Mouse (Mus musculus) naive thymus-derived CD4-positive, alpha-beta T cell, adult 2 months (primary cell): Measurements from ENCODE around the gene Ncbp3.

Source experiments
- DNase-seq: peaks from one replicate; pipeline ENCODE4 v3.0.0-alpha.2; 2011; ENCODE audit warnings: low read depth

The Ncbp3 gene

DNA sequence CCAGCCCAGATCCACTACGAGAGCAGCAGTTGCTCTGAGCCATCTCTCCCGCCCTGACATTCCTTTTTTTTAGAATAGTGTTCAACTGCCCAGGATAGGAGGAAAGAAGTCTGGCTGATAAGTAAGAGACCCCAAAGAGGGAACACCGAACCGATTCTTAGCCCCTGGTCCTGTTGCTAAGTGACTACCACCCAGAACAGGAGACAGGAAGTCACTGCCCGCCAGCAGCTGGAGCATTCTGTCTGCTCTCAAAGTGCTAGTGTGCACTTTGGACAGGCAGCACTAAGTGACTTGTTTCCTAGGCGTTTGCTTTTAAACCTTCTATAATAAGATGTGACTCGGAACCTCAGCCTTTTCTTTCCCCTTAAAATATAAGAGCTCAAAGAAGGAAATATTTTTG, 37.8 kb downstream of the Ncbp3 start:
- DNase-seq, result peak; percentile 43

DNA sequence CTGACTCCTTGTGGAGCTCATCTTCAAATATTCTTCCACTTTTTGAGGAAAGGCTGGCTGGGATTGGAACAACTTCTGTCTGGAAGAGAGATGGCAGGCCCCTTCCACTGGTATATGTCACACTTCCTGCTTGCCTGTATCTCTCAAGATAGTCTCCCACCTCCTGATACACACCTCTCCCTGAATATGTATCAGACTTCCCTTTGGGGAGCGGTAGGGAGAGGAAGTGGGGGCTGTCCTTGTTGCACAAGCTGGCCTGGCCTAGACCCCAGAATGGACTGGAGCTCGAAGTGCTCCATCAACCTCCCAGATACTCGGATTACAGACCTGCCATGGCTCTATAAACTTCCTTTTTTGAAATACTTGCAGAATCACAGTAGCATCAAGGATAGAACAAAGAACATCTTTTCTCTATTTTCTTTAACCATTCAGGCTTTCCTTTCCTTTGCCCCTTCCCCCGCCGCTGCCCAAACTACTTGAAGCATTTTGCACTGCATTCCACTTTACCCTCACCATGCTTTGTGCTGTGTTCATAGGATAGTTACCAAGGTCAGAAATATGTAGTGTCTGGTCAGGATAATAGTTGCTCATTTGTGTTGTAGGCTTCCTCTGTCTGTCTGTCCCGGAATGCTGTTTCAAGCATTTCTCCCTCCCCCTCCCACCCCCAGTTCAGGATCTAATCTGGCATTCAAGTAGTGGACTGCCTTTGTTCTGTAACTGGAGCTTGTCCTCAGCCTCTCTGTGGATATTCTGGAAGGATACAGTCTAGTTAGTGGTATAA, 40.3 kb downstream of the Ncbp3 start:
- no peak for DNase-seq

DNA sequence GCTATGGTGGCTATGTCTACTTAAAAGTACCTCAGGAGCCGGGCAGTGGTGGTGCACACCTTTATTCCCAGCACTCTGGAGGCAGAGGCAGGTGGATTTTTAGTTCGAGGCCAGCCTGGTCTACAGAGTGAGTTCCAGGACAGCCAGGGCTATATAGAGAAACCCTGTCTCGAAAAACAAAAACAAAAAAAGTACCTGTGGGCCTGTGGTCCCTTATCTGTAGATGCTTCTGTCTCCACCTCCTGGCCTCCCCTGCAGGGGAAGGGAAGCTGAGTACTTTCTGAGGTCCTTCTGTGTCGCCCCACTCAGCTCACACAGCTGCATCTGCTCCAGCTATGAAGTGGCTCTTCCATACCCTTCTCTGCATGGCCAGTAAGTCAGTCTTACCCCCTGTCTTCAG, 42.7 kb downstream of the Ncbp3 start, which contains the start of gene Itgae:
Itgae (plus strand) TSS at position 301 of the 400 bp plus-strand sequence.
- DNase-seq, result no peak

DNA sequence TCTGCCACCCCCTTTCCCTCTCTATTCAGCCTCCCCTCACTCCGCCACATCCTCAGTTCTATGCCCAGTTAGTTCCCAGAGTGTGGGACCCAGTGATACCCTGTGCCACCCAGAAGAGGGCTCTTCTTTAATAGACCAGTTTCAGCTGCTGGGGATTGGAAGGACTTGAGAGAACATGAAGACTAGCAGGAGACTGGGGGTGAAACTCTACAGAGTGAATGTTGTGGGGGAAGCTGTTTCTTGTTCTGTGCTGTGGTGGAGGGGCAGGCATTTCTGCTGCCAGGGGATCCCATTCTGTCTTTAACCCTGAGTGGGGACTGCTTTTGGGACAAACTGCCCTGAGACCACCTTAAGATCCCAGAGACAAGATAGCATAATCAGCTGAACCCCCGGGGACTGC, 43.2 kb downstream of the Ncbp3 start:
- no peak for DNase-seq

DNA sequence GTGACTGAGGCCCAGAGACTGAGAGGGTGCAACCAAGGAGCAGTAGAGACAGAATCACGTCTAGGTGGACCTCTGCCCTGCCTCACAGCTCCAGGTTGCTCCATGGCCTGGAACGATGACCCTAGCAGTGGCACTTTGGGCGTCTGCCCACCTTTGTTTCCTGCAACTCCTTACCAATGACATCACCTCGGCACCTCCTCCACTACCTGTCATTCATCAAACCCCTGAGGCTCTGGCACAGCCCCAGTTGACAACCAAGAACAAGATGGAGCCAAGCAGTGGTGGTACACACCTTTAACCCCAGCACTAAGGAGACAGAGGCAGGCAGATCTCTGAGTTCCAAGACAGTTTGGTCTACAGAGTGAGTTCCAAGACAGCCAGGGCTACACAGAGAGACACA, 44.5 kb downstream of the Ncbp3 start:
- no peak for DNase-seq

DNA sequence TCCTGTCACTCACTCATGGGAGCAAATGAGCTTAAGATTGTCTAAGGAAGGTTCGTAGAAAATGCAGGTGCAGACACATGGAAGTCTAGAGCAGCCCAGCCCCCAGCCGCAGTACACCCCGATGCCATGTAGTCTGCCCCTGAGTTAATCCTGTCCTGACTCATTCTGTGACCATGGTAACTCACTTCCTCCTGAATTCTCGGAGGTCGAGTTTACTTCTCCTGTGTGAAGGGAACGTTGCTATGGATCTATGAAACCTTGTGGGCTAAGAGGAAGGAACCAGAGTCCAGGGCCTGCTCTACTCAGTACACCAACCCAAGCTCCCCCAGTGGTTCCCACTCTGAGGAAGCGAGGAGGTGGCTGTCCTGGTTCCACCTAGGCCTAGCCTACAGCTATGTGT, 45.3 kb downstream of the Ncbp3 start:
- no peak for DNase-seq

DNA sequence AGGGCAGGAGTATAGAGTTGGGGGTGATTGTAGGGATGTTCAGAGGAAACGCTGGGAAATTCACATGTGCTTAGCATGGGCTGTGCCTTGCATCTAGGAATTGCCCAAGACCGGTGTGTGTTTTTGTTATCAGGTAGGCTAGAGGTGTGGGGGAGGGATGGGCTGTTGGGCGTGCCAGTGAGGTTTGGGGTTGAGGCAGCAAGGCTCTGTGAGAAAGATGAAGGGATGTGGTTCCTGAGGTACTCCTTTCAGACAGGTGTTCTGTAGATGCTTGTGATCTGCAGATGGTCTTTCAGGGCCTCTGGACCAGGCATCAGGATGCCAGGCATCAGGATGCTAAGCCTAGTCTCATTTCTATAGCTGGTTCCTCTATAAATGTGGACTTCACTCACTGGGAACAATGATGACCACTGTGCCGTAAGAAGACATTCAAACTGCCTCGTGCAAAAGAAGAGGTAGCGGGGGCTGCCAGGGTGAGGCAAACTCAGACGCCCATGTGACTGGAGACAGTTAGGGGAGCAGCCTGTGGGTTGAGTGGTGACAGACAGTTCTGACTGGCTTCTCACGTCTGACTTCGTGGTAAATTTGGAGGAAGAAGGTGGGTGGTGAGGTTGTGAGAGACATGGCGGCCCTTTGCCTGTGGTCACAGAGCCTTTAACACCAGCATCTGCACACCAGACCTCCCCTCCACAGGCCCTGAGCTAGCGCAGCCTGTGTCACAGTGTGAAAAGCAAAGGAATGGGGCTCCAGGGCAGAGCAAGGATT, 46.8 kb downstream of the Ncbp3 start:
- peak; percentile 38 for DNase-seq

DNA sequence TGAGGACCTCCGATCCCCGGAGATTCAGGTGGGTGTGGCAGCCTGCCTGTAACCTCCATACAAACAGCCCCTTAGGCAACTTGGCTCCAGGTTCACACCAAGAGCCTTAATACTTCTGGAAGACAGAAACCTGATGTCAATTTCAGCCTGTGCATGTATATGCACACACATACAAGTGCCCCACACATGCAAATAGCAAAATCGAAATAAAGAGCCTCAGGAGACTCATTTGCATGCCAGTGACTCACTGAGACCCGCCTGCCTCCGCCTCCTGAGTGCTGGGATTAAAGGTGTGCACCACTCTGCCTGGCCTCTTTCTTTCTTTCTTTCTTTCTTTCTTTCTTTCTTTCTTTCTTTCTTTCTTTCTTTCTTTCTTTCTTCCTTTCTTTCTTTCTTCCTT, 51.3 kb downstream of the Ncbp3 start:
- DNase-seq, result no peak

DNA sequence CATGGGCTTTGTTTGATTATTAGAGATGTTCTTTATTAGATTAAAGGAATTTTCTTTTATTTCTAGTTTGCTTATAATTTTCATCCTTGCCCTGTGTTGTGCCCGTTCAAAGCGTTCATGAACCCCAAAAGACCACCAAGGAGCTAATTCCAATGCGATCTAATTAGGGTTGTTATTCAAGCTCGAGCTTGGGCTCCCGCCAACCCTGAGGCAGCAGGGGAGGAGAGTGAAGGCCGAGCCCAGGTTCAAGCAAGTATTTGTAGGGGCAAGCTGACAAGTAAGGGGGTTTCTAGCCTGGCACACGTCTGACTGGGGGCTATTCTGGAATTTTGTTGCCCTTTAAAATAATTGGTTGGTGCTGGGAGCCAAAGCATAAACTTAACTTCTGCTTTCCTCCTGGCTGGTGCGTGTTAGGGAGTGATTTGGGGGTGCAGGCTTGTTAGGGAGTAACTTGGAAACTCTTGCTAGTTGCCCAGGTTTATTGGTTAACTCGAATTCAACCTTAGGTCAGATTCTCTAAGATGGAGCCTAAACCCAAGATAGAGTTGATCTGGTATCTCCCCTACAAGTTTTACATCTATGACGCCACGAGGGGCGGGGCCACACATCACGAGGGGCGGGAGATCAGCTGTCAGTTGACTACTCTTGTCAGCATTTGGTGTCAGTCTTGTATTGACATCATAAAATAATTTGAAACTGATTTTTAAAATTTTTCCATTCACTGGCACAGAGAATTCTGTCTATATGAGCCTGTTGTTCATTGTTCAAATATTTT, 52.6 kb downstream of the Ncbp3 start:
- DNase-seq, result no peak

DNA sequence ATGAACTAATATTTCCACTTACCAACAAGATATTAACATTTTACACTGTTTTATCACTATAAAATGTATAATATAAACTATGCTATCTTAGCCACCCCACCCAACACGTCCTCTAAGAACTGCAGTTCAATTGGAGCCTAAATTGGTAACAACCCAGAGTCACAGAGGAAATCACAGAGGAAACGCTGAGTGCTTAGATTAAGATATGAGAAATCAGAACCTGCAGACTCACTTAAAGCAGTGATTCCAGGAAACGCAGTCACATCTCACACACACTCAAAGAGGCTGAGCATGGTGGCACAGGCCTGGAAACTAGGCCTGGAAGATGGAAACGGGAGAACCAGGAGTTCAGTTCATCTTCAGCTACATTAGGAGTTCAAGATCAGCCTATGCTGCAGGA, 53.7 kb downstream of the Ncbp3 start:
- DNase-seq, result peak; percentile 30

DNA sequence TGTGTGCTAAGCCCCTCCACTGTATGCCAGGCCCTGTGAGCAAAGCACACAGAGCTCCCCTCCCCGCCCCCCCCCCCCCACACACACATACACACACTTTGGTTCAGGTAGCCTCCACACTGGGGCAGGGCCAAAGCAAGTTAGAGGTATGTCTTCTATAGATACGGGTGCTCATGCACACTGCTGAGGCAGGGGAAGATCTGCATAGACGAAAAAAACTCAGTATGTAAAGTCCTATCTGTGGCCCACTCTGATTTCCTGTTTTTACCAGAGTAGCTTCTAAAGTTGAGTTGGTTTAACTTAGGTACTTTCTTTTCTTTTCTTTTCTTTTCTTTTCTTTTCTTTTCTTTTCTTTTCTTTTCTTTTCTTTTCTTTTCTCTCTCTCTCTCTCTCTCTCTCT, 57.7 kb downstream of the Ncbp3 start:
- DNase-seq, result no peak

DNA sequence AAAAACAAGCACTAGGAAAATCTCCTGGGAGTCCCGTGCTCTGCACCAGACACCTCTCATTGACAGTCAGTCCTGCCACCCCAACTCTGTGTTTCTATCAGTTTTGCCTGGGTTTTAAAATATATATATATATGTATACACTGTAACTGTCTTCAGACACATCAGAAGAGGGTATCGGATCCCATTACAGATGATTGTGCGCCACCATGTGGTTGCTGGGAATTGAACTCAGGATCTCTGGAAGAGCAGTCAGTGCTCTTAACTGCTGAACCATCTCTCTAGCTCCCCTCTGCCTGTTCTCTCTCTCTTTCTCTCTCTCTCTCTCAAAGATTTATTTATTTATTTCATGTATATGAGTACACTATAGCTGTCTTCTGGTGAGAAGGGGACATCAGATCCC, 59.8 kb downstream of the Ncbp3 start:
- peak; percentile 25 for DNase-seq

DNA sequence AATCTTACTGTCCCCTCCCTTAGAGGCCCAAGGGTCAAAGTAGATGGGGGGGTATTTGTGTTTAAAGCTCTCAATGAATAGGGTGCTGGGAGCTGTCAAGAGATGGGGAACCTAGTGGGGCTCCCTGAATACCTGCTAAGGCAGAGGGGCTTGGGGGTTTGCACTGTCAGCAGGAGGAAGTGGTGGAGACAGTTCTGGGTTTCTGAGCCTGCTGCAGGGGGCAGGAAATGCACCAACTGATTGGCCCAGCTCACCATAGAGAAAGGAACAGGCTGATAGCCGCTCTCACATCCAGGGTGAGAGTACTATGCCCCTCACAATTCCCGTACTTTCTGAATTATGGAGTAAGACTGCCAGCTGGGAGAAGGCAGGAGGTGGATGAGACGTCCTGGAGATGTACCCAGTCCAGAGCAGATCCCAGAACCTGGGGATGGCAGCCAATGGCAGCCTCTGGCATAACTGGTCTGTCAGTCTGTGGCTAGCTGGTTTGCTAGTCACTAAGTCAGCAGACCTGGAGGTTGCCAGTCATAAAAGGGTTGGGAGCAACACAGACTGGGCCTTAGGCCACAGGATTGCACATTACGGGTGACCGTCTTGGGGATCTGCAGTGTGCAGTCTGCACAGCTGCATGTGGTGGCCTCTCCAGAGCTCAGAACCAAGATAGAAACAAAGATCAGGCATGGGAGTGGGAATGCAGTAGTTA, 60.8 kb downstream of the Ncbp3 start:
- peak; percentile 55 for DNase-seq

DNA sequence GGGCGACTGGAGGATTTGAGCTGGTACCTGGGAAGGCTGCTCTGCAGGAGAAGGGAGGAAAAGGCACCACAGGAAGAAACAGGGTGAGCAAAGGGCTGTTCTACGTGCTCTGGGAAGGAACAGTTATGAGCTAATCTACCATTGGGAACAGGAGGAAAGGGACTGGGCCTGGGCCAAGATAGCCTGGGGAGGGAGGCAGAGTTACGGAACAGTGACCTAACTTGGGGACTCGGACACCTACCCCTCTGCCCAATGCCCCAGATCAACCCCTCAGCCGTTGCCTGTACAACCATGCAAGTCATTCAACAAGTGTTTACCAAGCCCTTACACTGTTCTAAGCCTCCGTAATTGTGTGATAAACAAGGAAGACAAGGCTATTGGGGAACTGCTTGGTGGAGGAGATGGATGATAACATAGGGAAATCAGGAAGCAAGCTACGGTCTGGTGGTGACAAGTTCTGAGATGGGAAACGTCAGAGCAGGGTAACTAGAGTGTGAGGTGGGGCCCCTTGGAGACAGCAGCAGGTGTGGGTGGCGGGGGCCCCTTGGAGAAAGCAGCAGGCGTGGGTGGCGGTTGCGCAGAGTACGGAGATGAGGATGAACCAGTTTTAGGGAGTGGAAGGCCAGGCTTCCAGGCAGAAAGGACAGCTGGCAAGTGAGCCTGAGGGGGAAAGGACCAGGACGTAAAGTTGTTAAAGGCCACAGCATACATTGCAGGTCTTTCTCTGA, 61.5 kb downstream of the Ncbp3 start:
- no peak for DNase-seq

DNA sequence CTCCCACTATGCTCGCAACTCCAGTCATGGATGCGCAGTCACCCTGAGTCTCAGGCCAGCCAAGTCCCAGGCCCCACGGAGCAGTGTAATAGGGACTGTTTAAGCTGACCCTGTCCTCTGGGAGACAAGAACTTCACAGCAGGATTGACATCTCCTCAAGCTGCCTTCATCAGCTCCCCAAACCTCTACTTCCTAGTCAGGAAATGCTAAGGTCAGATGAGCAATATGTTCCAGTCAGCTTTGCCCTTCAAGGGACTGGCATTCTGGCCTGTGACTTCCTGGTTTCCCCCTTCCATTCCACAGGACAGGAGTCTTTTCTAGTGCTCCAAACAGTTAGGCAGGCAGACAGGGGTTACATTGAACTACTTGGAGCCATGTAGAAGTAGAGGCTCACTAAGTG, 62.4 kb downstream of the Ncbp3 start:
- DNase-seq, result no peak

DNA sequence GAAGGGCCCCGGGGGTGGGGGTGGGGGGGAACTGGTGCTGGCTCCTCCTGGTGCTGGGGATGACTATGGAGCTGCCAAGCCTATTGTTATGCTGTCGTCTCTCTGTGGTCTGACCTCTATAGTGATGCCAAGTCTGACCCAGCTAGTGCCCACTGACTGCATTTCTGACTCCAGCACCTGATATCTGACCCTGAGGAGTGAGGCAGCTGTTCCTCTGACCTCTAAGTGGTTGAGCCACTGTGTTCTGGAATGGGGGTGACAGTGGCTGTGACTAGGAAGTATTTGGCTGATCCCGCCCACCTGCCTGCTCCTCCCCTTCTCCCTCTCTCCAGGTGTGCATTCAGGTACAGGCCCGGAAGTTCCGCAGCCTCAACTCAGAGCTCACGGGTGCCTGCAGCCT, 63.8 kb downstream of the Ncbp3 start:
- DNase-seq, result no peak

DNA sequence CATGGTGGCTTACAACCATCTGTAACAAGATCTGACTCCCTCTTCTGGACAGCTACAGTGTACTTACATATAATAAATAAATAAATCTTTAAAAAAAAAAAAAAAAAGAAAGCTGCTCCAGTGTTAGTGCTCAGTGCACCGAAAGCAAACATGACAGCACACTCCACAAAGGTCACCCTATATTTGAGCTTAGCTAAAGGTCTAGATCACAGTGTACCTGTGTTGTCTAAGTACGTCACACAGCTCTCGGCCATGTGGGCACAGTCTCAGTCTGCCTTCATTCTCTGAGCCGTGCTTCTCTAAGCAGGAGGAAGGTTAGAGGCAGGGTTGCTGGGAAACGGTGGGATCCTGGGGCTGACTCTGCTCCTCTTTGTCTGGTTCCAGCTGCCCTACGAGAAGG, 78.9 kb downstream of the Ncbp3 start:
- DNase-seq, result no peak

DNA sequence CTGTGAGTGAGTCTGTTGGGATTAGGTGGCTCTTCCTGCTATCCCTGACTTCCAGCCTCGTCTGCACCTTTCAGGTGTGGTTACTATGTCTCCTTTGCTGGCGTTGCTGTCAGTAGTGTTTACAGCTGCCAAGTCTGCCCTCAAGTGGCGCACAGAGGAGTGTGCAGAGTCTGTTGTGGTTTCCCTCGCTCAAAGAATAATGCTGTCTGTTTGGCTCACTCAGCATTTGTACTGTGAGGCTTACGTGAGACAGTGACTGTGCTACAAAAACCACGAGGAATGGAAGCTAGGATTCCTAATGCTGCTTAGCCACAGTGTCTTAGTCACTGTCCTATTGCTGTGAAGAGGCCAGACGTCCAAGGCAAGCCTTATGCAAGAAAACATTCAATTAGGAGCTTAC, 83.4 kb downstream of the Ncbp3 start:
- DNase-seq, result peak; percentile 78

DNA sequence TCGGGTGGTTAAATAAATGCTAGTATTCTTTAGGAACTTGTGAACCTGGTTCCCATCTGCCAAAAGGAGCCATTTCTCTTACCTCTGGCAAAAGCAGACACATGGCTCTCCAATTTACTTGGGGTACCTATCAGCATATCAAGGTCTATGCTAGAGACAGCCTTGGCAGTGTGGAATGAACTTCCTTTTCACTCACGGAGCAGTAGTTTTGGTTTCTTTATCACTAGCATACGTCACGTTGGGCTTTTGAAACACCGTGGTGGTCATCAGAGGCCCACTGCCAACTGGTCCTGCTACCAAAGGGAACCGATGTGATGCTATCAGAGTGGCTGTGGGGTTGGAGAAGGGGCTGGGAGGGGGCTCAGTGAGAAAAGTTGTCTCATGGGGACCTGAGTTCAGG, 85.4 kb downstream of the Ncbp3 start:
- peak; percentile 12 for DNase-seq

DNA sequence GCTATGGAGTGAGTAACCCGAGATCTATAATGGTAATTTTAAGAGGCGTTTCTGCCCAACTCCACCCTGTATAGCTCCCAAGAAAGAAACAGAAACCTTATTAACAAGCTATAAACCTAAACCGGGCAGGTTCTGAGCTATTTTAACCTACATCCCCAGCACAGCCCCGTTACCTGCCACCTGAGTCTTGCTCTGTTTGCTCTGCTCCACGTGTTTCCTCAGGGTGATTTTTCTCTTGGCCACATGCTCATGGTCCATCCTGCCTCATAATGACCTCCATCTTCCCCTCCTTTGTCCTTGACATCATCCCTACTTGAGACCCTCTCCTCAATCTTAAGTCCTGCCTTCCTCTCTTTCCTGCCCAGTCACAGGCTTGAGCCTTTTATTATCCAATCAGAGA, 86.6 kb downstream of the Ncbp3 start:
- no peak for DNase-seq

DNA sequence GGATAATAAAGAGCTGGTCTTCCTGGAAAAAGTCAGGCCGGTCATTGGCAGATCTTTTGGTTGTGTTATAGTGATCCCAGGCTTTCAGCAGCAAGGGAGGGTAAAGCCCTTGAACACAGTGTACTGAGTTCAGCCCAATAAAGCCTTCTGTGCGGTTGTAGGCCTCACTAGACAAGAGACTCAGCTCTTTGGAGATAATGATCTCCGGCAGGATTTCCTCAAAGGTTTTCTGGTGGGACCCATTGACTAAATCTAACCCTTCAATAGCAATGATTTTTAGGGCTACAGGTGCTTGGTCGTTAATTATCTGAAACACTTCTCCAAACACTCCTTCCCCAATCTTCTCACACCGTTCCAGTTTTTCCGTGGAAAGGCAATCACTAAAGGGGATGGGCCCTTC, 89.0 kb downstream of the Ncbp3 start:
- peak; percentile 53 for DNase-seq

DNA sequence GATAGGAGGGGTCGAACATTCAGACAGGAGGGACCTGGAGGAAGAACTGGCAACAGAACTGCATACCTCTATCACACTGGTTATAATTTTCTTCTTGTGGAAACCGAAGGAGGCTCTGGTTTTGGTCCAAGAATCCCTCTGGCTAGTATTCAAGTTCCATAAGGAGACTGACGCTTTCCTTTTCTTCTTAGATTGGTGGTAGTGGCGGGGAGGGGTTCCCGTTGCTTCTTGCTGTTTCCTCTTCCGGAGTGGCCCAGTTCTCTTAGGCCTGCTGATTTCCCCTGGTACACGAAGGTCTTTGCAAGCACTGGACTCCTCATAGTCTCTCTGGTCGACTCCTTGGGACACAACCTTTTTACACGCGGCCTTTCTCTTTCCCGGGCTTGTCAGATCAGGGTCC, 89.5 kb downstream of the Ncbp3 start:
- no peak for DNase-seq
